Mouse (Mus musculus) embryonic facial prominence, embryonic 13.5 days (tissue): Measurements from ENCODE around the gene Fam160a1. TPM values are rescaled to one million over a fixed set of nuclear protein-coding genes. Genes with fewer than 3 reads are reported as not detected.

Source experiments
- ATAC-seq: fragments of 200-750 bp; cut with Nextera tagmentation; 2 replicates; pipeline ENCODE4 v1.8.0; 2017; ENCODE audit warnings: low read depth; ENCODE audit not compliant: insufficient number of reproducible peaks, insufficient read depth, low FRiP score, low TSS enrichment
- H3K27ac ChIP-seq: fragments of 300-500 bp; sonication (generic); 2 replicates; pipeline ENCODE4 v1.5.1; 2015; ENCODE audit warnings: moderate library complexity, mild to moderate bottlenecking, inconsistent platforms
- H3K27me3 ChIP-seq: fragments of 300-500 bp; sonication (generic); 2 replicates; pipeline ENCODE4 v1.6.1; 2015; ENCODE audit warnings: mild to moderate bottlenecking, inconsistent platforms
- H3K36me3 ChIP-seq: fragments of 300-500 bp; sonication (generic); 2 replicates; pipeline ENCODE4 v1.6.1; 2015; ENCODE audit warnings: mild to moderate bottlenecking, inconsistent platforms
- H3K4me1 ChIP-seq: fragments of 300-500 bp; sonication (generic); 2 replicates; pipeline ENCODE4 v1.6.1; 2015; ENCODE audit warnings: inconsistent platforms
- H3K4me2 ChIP-seq: fragments of 300-500 bp; sonication (generic); 2 replicates; pipeline ENCODE4 v1.6.1; 2015; ENCODE audit warnings: moderate library complexity, mild to moderate bottlenecking, inconsistent platforms
- H3K4me3 ChIP-seq: fragments of 300-500 bp; sonication (generic); 2 replicates; pipeline ENCODE4 v1.5.1; 2015; ENCODE audit warnings: mild to moderate bottlenecking, inconsistent platforms
- H3K9ac ChIP-seq: fragments of 300-500 bp; sonication (generic); 2 replicates; pipeline ENCODE4 v1.6.1; 2015; ENCODE audit warnings: mild to moderate bottlenecking, inconsistent platforms
- H3K9me3 ChIP-seq: fragments of 300-500 bp; sonication (generic); 2 replicates; pipeline ENCODE4 v1.6.1; 2016; ENCODE audit warnings: inconsistent platforms
- WGBS: fragments of 180-500 bp; shearing (Covaris S2); methylation state at CpG from one replicate; pipeline ENCODE4 v1.1.7; 2015; ENCODE audit warnings: mixed read lengths; 5-methylcytosine and 5-hydroxymethylcytosine counted together
- polyA plus RNA-seq: library from polyadenylated mRNA; unstranded; fragments of >200 nt; fragmentation: Nextera tagmentation; extraction: Ambion mirVana; gene quantifications from 2 replicates; pipeline ENCODE4 v1.2.1, GENCODE M21; 2015

The Fam160a1 gene
- polyA plus RNA-seq, 1 experiment from 2014 or later = 4.0 TPM

- no peak overlapping the region for H3K4me2 ChIP-seq
- H3K9me3 ChIP-seq = no peaks in the 10 kb centered on the region
- no peaks in the 10 kb centered on the region; the same call in none of the 2 replicates for H3K4me1 ChIP-seq
- 84% methylated on average over 4 of the region's 4 CpGs for WGBS
- H3K36me3 ChIP-seq = 0 out of 2 replicates have a peak, but pooled peaks cover 6% of the 10 kb centered on the region
- no peak overlapping the region for H3K4me3 ChIP-seq
- H3K27ac ChIP-seq = no peak overlapping the region
- no peaks in the 10 kb centered on the region for H3K27me3 ChIP-seq
- no peak overlapping the region for H3K9ac ChIP-seq
- ATAC-seq = no peak; the same call in 1 of the 2 replicates
These were observed 167.9 kb downstream of the Fam160a1 start for GRCm38 (mm10) chr3:85649176-85649575.

- Histone ChIP-seq H3K9ac (no peak overlapping the region), H3K27me3 (no peaks in the 10 kb centered on the region), H3K36me3 (no peaks in the 10 kb centered on the region), H3K4me1 (no peaks in the 10 kb centered on the region; the same call in 1 of the 2 replicates), H3K4me3 (no peak overlapping the region), H3K9me3 (no peaks in the 10 kb centered on the region), H3K4me2 (no peak overlapping the region), H3K27ac (no peak overlapping the region)
- WGBS = 86% methylated on average over 7 of the region's 7 CpGs
- no peak for ATAC-seq
These were observed 171.5 kb downstream of the Fam160a1 start for GRCm38 (mm10) chr3:85645517-85646004.

DNA sequence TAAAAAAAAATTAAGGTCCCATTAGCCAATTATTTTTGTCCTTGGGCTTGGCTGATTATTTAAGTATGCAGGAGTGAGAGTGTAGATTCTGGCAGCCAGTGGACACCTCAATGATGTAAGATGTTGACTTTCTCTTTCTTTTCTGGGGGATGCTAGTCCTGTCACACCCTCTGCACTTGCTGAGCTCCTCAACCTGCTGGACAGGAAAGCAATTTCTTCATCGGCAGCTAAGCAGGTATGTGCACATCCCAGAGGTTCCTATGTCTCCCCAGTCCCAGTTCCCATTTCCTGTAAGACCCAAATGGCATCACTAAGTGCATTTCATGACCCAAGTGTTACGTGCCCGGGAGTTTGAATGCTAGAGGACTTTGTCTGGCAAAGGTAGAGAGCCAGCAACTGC lies 172.3 kb downstream of the Fam160a1 start:
- no peak overlapping the region for H3K27ac ChIP-seq
- no peak overlapping the region for H3K9ac ChIP-seq
- 84% methylated on average over 3 of the region's 3 CpGs for WGBS
- no peaks in the 10 kb centered on the region; the same call in 1 of the 2 replicates for H3K4me1 ChIP-seq
- H3K4me3 ChIP-seq = no peak overlapping the region
- no peaks in the 10 kb centered on the region for H3K36me3 ChIP-seq
- no peak for ATAC-seq
- H3K9me3 ChIP-seq = no peaks in the 10 kb centered on the region
- H3K4me2 ChIP-seq = no peak overlapping the region
- H3K27me3 ChIP-seq = no peaks in the 10 kb centered on the region

DNA sequence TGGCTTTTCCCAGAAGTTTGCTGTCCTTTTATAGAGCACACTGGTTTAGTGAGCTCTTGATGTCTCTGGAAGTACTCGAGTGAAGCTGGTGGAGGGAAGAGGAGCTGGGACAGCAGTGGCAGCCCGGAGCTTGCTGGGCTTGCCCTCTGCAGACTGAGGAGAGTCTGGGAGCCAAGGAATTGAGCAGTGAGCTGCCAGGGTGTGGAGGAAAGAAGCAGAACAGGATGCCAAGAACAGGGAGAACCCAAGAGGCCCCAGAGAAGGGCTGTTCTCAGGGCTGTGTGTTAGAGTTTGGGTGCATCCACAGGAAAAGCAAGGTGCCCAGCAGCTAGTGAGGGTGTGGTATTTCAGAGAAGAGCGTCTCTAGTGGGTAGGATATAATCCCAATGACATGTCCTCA lies 175.3 kb downstream of the Fam160a1 start:
- Histone ChIP-seq H3K36me3 (no peaks in the 10 kb centered on the region), H3K27me3 (no peaks in the 10 kb centered on the region), H3K27ac (no peak overlapping the region), H3K4me1 (no peaks in the 10 kb centered on the region), H3K4me2 (no peak overlapping the region), H3K9ac (no peak overlapping the region), H3K9me3 (no peaks in the 10 kb centered on the region), H3K4me3 (no peak overlapping the region)
- ATAC-seq = no peak
- 75% methylated on average over 3 of the region's 3 CpGs for WGBS

DNA sequence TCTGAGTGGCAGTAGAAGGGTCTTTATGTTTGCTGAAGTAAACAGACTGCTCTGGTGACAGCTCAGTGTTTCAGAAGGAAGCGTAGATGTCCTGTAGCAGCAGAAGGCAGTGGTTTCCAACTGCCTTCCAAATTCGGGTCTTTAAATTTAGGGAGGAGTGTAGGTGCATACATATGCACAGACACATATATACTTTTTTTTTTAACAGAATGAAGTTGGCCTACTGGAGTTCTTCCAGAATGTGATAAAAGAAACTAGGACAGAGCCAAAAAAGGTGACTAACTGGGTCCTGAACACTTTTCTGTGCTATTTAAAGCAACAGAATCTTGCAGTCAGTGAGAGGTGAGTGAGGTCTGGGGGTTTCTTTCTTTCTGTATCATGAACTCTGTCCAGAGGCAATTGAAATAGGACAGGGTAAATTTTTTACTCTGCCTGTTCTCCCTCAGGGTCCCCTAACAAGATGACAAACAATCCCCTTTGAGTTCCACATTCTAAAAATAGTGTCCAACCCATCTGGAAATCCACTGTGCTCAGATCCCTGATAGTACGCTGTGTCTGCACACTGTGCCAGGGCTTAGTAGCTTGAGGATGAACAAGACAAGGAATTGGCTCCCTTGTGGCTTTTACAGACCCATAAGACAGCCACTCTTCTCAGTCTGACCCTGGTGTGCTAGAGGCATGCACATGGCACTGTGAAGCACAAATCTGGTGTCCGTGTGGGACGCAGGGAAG lies 180.2 kb downstream of the Fam160a1 start:
- no peaks in the 10 kb centered on the region for H3K4me1 ChIP-seq
- no peak overlapping the region for H3K27ac ChIP-seq
- ATAC-seq = no peak
- WGBS = 87% methylated on average over 5 of the region's 5 CpGs
- H3K4me3 ChIP-seq = no peak overlapping the region
- no peaks in the 10 kb centered on the region for H3K27me3 ChIP-seq
- H3K36me3 ChIP-seq = no peaks in the 10 kb centered on the region
- H3K9me3 ChIP-seq = no peaks in the 10 kb centered on the region
- H3K9ac ChIP-seq = no peak overlapping the region
- no peak overlapping the region for H3K4me2 ChIP-seq

- Histone ChIP-seq H3K27ac (no peak overlapping the region), H3K9ac (no peak overlapping the region), H3K4me3 (no peak overlapping the region), H3K4me1 (no peaks in the 10 kb centered on the region), H3K36me3 (no peaks in the 10 kb centered on the region), H3K27me3 (no peaks in the 10 kb centered on the region), H3K9me3 (no peaks in the 10 kb centered on the region), H3K4me2 (no peak overlapping the region)
- WGBS = 90% methylated on average over 2 of the region's 2 CpGs
- ATAC-seq = no peak
These were observed 181.5 kb downstream of the Fam160a1 start for GRCm38 (mm10) chr3:85635591-85635990.

GRCm38 (mm10) chr3:85635126-85635419 lies 182.0 kb downstream of the Fam160a1 start:
- Histone ChIP-seq H3K9me3 (no peaks in the 10 kb centered on the region), H3K27ac (no peak overlapping the region), H3K4me1 (no peaks in the 10 kb centered on the region), H3K4me3 (no peak overlapping the region), H3K4me2 (no peak overlapping the region), H3K9ac (no peak overlapping the region), H3K27me3 (no peaks in the 10 kb centered on the region), H3K36me3 (no peaks in the 10 kb centered on the region)
- no peak for ATAC-seq
- 84% methylated on average over 2 of the region's 2 CpGs for WGBS

DNA sequence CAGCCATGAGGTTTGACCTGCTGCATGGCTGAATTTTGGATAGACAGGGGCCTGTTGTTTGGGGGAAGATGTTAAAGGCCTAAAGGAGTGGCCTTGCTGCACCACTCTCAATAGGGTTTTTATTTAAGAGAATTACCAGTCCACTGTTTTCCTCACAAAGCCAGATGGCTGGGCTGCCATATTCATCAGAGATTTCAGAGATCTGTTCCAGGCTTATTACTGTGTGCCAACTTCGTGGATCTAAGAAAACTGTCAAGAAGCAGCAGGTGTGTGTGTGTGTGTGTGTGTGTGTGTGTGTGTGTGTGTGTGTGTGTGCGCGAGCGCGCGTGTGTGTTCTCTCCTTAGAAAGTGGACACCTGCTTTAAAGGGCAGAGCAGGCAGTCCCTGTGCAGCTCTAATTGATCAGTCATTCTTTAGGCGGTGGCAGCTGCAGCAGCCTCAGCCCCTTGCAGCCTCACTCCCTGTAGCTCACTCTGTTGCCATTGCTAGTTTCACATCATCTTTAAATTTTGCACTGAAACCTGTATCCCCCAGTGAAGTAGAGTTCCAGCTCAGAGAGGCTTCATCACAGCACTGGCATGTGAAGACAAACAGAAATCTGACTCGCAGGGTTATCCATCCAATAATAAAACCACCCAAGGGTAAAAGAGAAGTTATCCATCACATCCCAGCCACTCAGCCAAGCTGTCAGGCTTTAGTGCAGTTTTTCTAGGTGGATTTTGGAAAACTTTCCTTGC lies 182.5 kb downstream of the Fam160a1 start:
- H3K4me2 ChIP-seq = no peak overlapping the region
- no peaks in the 10 kb centered on the region for H3K9me3 ChIP-seq
- H3K4me3 ChIP-seq = no peak overlapping the region
- no peaks in the 10 kb centered on the region for H3K27me3 ChIP-seq
- no peaks in the 10 kb centered on the region for H3K36me3 ChIP-seq
- H3K9ac ChIP-seq = no peak overlapping the region
- H3K27ac ChIP-seq = no peak overlapping the region
- WGBS = 91% methylated on average over 8 of the region's 8 CpGs
- ATAC-seq = no peak
- H3K4me1 ChIP-seq = no peaks in the 10 kb centered on the region

DNA sequence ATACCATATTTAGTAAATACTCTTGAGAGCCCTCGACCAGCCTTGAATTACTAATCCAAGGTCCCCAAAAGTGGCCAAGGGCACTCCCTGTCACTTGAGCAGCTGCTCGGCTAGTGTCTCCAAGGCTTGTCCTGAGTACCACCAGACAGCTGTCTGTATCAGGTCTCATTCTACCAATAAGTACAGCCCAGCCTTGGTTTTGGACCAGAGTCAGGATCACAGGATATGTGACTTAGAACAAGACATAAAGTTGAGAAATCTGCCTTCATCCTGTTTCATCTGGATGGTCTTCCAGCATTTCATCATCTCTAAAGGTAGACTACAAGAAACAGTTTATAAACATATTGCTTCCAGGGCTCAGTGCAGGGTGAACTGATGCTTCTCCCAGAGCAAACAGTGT lies 183.4 kb downstream of the Fam160a1 start:
- H3K27me3 ChIP-seq = no peaks in the 10 kb centered on the region
- H3K4me2 ChIP-seq = no peak overlapping the region
- H3K9me3 ChIP-seq = no peaks in the 10 kb centered on the region
- no peak for ATAC-seq
- H3K4me1 ChIP-seq = no peaks in the 10 kb centered on the region
- WGBS = 79% methylated on average over 2 of the region's 2 CpGs
- 0 out of 2 replicates have a peak, but pooled peaks cover 3% of the 10 kb centered on the region for H3K36me3 ChIP-seq
- H3K4me3 ChIP-seq = no peak overlapping the region
- no peak overlapping the region for H3K9ac ChIP-seq
- H3K27ac ChIP-seq = no peak overlapping the region

DNA sequence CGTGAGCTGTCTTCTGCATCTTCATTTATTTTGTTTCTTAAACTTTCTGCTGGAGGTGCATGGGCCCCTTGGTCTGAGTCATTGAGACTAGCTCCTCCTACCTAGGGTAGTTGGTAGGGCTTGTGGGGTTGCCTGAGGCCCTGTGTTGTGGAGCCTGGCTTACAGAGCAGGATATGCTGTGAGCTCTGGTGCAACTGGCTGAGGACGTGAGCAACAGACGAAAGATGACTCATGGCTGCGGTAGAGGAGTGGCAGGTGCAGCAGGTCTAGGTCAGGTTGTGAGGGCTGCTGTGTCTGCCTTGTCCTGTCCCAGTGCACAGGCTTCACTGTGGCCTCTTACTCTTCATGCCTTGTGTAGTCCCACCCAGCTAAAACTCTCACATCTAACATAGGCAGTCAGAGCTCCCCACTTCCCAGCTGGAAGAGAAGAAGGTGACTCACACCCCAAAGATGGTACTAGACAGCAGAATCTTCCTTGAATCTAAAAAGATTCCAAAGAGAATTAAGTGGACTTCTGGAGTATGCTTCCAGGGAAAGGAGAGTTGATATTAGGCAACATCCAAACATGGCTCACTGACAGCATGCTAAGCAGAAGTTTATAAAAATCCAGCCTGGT lies 187.1 kb downstream of the Fam160a1 start:
- no peak for ATAC-seq
- Histone ChIP-seq H3K36me3 (0 out of 2 replicates have a peak, but pooled peaks cover 3% of the 10 kb centered on the region), H3K4me3 (no peak overlapping the region)

GRCm38 (mm10) chr3:85619751-85620150 lies 197.3 kb downstream of the Fam160a1 start:
- Histone ChIP-seq H3K4me2 (no peak overlapping the region), H3K27ac (no peak overlapping the region), H3K27me3 (no peaks in the 10 kb centered on the region), H3K4me1 (no peaks in the 10 kb centered on the region), H3K9me3 (no peaks in the 10 kb centered on the region), H3K9ac (no peak overlapping the region), H3K36me3 (peaks cover 30% of the 10 kb centered on the region), H3K4me3 (no peak overlapping the region)
- 94% methylated on average over 1 of the region's 1 CpGs for WGBS
- no peak for ATAC-seq

More for the DNA sequence above, 187.1 kb downstream of the Fam160a1 start:
- no peak overlapping the region for H3K27ac ChIP-seq
- no peaks in the 10 kb centered on the region for H3K9me3 ChIP-seq
- H3K27me3 ChIP-seq = no peaks in the 10 kb centered on the region
- no peak overlapping the region for H3K9ac ChIP-seq
- no peaks in the 10 kb centered on the region for H3K4me1 ChIP-seq
- H3K4me2 ChIP-seq = no peak overlapping the region
- WGBS = 93% methylated on average over 4 of the region's 4 CpGs
